Mouse (Mus musculus) liver, embryonic 13.5 days (tissue): Measurements from ENCODE around the gene Usp5. TPM values are rescaled to one million over a fixed set of nuclear protein-coding genes. Genes with fewer than 3 reads are reported as not detected.

Experiments
- ATAC-seq: fragments of 200-750 bp; cut with Nextera tagmentation; 2 replicates; pipeline ENCODE4 v1.8.0; 2017; ENCODE audit warnings: low read depth, mild to moderate bottlenecking, moderate number of reproducible peaks, moderate library complexity
- DNase-seq: peaks from one replicate; pipeline ENCODE4 v3.0.0; 2022
- H3K27ac ChIP-seq: fragments of 300-500 bp; sonication (generic); 2 replicates; pipeline ENCODE4 v1.5.1; 2015; ENCODE audit warnings: moderate library complexity, mild to moderate bottlenecking, inconsistent platforms
- H3K27me3 ChIP-seq: fragments of 300-500 bp; sonication (generic); 2 replicates; pipeline ENCODE4 v1.6.1; 2015; ENCODE audit warnings: mild to moderate bottlenecking, inconsistent platforms
- H3K36me3 ChIP-seq: fragments of 300-500 bp; sonication (generic); 2 replicates; pipeline ENCODE4 v1.6.1; 2015; ENCODE audit warnings: mild to moderate bottlenecking, inconsistent platforms
- H3K4me1 ChIP-seq: fragments of 300-500 bp; sonication (generic); replicated peaks from 2 replicates; pipeline ENCODE4 v1.6.1; 2015; ENCODE audit warnings: inconsistent platforms
- H3K4me2 ChIP-seq: fragments of 300-500 bp; sonication (generic); 2 replicates; pipeline ENCODE4 v1.6.1; 2015; ENCODE audit warnings: inconsistent platforms, mild to moderate bottlenecking, moderate library complexity
- H3K4me3 ChIP-seq: fragments of 300-500 bp; sonication (generic); replicated peaks from 2 replicates; pipeline ENCODE4 v1.5.1; 2015; ENCODE audit warnings: mild to moderate bottlenecking, inconsistent platforms
- H3K9ac ChIP-seq: fragments of 300-500 bp; sonication (generic); 2 replicates; pipeline ENCODE4 v1.6.1; 2015; ENCODE audit warnings: mild to moderate bottlenecking, inconsistent platforms
- H3K9me3 ChIP-seq: fragments of 300-500 bp; sonication (generic); replicated peaks from 2 replicates; pipeline ENCODE4 v1.6.1; 2016; ENCODE audit warnings: inconsistent platforms
- WGBS: fragments of 180-500 bp; shearing (Covaris S2); methylation state at CpG from one replicate; pipeline ENCODE4 v1.1.7; 2015; ENCODE audit not compliant: insufficient replicate concordance; 5-methylcytosine and 5-hydroxymethylcytosine counted together
- polyA plus RNA-seq: library from polyadenylated mRNA; unstranded; fragments of >200 nt; fragmentation: Nextera tagmentation; extraction: Ambion mirVana; gene quantifications from 2 replicates; pipeline ENCODE4 v1.2.1, GENCODE M21; 2015

The Usp5 gene
- polyA plus RNA-seq, result 63.5 and 67.5 TPM in 2 replicates

GRCm38 (mm10) chr6:124828868-124829798 lies at the start of gene Usp5, which contains the start of gene Cdca3:
Gene Usp5 (minus strand): TSS chr6:124829484.
Gene Cdca3 (plus strand): TSS chr6:124829547.
- no peaks in the 10 kb centered on the region for H3K27me3 ChIP-seq
- ATAC-seq (peak; percentile 87), DNase-seq (peak; percentile 99)
- peak within 1 kb of the TSS; percentile 98 for H3K4me3 ChIP-seq
- peak within 1 kb of the TSS; percentile 91 for H3K27ac ChIP-seq
- H3K4me2 ChIP-seq, result peak within 1 kb of the TSS; percentile 92
- under 1% methylated on average over 55 of the region's 55 CpGs for whole genome bisulfite sequencing
- H3K9ac ChIP-seq, result peak within 1 kb of the TSS; percentile 97
- H3K4me1 ChIP-seq, result peaks cover 43% of the 10 kb centered on the region
- H3K9me3 ChIP-seq, result no peaks in the 10 kb centered on the region
- peaks cover 58% of the 10 kb centered on the region for H3K36me3 ChIP-seq

DNA sequence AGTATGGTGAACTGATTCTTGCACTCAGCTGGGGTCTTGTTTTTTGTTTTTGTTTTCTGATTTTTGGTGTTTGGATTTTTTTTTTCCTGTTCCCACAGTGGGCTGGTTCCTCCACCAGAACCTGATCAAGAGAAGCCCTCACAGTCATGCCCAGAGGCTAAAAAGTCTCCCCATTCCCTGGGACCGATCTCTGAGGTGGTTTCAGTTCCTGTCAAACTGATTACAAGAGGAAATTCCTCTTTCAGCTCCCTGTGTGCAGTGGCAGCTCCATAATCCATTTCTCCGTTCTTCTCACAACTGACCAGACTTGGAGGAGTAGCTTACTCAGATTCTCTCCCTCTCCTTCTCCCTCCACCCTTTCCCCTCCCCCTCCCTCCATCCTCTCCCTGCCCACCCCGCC lies 45.1 kb upstream of the Usp5 start:
- Histone ChIP-seq H3K4me1 (no peaks in the 10 kb centered on the region), H3K4me3 (no peak overlapping the region), H3K36me3 (no peaks in the 10 kb centered on the region), H3K9me3 (no peaks in the 10 kb centered on the region), H3K9ac (no peak overlapping the region), H3K27me3 (no peaks in the 10 kb centered on the region), H3K4me2 (no peak overlapping the region), H3K27ac (no peak overlapping the region)
- WGBS, result 24% methylated on average over 2 of the region's 3 CpGs
- ATAC-seq (no peak), DNase-seq (no peak)

GRCm38 (mm10) chr6:124866560-124866959 lies 37.3 kb upstream of the Usp5 start:
- ATAC-seq, result no peak
- Histone ChIP-seq H3K9ac (no peak overlapping the region), H3K4me3 (no peak overlapping the region), H3K4me1 (peaks cover 13% of the 10 kb centered on the region), H3K27me3 (peaks cover 59% of the 10 kb centered on the region), H3K4me2 (no peak overlapping the region), H3K9me3 (no peaks in the 10 kb centered on the region), H3K27ac (no peak overlapping the region), H3K36me3 (no peaks in the 10 kb centered on the region)
- WGBS, result 56% methylated on average over 6 of the region's 7 CpGs
- DNase-seq, result no peak

- no peaks in the 10 kb centered on the region for H3K36me3 ChIP-seq
- ATAC-seq (no peak), DNase-seq (no peak)
- no peak overlapping the region for H3K4me2 ChIP-seq
- H3K4me1 ChIP-seq, result peaks cover 13% of the 10 kb centered on the region
- no peaks in the 10 kb centered on the region for H3K9me3 ChIP-seq
- H3K27ac ChIP-seq, result no peak overlapping the region
- no peak overlapping the region for H3K4me3 ChIP-seq
- peaks cover 66% of the 10 kb centered on the region for H3K27me3 ChIP-seq
- no peak overlapping the region for H3K9ac ChIP-seq
- 67% methylated on average over 18 of the region's 18 CpGs for WGBS
Measured at GRCm38 (mm10) chr6:124865766-124866362, 36.6 kb upstream of the Usp5 start.

DNA sequence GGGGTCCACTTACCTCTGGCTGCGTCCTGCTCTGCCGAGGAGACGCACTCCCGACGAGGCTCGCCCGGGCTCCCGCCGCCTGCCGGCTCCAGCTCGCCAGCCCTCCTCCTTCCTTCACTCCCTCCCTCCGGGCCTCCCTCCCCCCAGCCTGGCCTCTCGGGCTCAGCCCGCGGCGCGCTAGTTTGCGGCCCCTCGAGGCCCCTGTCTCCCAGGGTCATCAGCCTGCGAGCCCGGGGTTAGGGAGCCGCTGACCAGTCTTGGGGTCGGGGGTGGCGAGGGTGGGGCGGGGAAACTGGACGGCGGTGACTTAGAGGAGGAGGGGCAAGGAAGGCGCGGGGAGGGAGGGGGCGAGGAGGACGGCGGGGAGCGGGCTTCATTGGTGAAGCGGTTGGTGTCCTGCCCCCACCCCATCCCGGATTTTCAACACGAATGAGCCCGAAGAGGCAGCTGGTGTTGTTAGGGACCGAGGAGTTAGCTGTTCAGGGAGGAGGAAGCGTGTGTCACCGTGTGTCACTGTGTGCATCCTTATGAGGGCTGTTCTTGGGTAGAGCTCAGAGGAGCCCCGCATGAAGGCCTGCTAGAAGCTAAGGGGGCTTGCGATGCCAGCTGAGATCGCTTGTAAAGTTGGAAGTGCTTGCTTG lies 34.5 kb upstream of the Usp5 start, which contains the start of gene Gpr162:
Gene Gpr162 (minus strand): TSS at position 326 of the 641 bp plus-strand sequence.
- Histone ChIP-seq H3K9me3 (no peaks in the 10 kb centered on the region), H3K4me2 (peak within 1 kb of the TSS; percentile 64), H3K4me1 (peaks cover 13% of the 10 kb centered on the region), H3K36me3 (no peaks in the 10 kb centered on the region), H3K9ac (no peak within 1 kb of the TSS), H3K4me3 (peak within 1 kb of the TSS; percentile 48), H3K27ac (no peak within 1 kb of the TSS), H3K27me3 (peaks cover 87% of the 10 kb centered on the region)
- ATAC-seq (no peak), DNase-seq (peak; percentile 17)
- WGBS, result 1% methylated on average over 34 of the region's 43 CpGs

DNA sequence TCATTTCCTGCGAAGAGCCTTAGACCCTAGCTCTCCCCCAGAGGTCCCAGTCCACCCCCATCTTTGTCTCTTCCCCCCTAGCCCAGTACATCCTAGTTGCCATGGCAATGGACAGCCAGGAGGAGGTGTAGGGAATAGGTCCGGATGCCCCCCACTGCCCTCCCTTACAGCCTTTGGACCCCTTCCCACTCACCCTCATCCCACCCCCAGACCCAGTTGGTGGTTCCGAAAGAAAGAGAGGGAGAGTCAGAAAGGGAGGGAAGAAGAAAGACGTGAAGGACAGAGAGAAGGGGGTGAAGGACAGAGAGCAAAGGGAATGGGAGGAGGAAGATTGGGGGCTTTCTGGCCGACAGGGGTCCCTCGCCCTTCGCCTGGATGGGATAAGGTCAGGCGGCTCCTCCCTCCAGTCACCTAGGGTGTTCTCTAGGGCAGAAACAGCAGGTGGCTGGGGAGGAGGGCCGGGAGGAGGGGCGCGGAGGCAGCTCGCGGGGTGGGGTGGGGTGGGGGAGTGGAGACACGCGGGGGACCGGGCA lies 33.9 kb upstream of the Usp5 start:
- Histone ChIP-seq H3K9ac (no peak overlapping the region), H3K9me3 (no peaks in the 10 kb centered on the region), H3K36me3 (no peaks in the 10 kb centered on the region), H3K4me1 (peaks cover 13% of the 10 kb centered on the region), H3K4me2 (peak overlapping the region; percentile 64), H3K27me3 (peaks cover 93% of the 10 kb centered on the region), H3K27ac (no peak overlapping the region), H3K4me3 (peak overlapping the region; percentile 48)
- no peak for DNase-seq
- ATAC-seq, result no peak
- WGBS, result 1% methylated on average over 13 of the region's 16 CpGs

DNA sequence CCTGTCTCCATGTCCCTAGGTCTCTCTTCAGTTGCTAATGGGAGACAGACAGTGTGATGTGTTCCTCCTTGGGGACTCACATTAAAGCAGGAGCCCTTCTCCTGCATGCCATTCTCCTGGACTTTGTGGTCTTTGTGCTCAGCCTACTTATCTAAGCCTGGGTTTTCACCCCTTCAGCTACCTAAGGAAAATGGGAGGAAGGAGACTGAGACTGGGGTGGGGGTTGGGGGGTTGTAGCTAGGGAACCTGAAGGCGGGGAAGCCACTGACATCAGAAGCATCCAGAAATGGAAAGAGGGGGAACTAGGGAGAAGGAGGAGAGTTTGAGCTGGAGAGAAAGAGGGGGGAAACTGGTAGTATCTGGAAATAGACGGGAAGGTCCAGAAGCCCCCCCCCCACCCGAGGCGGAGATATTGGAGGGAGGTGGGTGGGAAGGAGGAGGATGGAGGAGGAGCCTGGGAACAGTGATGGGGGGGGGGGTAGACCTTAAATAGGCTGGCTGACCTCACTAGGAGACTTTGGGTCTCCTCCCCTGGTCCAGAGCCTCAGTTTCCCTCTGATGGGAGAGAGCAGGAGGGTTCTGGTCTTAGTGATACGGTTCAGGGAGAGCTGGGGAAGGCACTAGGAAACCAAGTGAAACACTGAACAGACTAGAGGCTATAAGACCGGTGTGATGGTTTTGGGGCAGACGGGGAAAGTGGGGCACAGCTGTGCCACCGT lies 33.3 kb upstream of the Usp5 start:
- ATAC-seq (no peak), DNase-seq (no peak)
- Histone ChIP-seq H3K4me3 (no peak overlapping the region), H3K4me1 (peaks cover 13% of the 10 kb centered on the region), H3K27ac (no peak overlapping the region), H3K27me3 (peaks cover 96% of the 10 kb centered on the region), H3K4me2 (0 out of 2 replicates have a peak overlapping the region, but pooled peaks have one; percentile 64), H3K36me3 (no peaks in the 10 kb centered on the region), H3K9me3 (no peaks in the 10 kb centered on the region), H3K9ac (no peak overlapping the region)
- 10% methylated on average over 8 of the region's 8 CpGs for WGBS

- WGBS, result 25% methylated on average over 3 of the region's 3 CpGs
- DNase-seq (no peak), ATAC-seq (no peak)
- H3K9me3 ChIP-seq, result no peaks in the 10 kb centered on the region
- peaks cover 98% of the 10 kb centered on the region for H3K27me3 ChIP-seq
- no peak overlapping the region for H3K9ac ChIP-seq
- H3K36me3 ChIP-seq, result no peaks in the 10 kb centered on the region
- peaks cover 17% of the 10 kb centered on the region for H3K4me1 ChIP-seq
- H3K4me2 ChIP-seq, result no peak overlapping the region
- no peak overlapping the region for H3K27ac ChIP-seq
- H3K4me3 ChIP-seq, result no peak overlapping the region
Measured at GRCm38 (mm10) chr6:124861802-124862201, 32.5 kb upstream of the Usp5 start.

DNA sequence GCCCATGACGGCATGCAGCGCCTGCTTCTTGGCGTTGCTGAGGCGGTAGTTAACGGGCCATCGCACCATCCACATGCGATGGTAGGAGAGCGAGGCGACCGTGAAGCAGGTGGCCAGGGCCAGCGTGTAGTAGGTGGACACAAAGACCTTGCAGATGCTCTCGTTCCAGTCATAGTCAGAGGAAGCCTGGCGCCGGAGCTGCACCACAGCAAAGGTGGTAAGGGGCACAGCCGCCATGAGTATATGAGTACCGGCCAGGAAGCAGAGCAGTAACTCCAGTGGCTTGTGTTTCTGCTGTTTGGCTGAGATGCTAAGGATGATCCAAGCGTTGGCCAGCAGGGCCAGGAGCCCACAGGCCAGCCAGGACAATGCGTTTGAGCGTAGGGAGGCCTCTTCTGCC lies 32.0 kb upstream of the Usp5 start:
- Histone ChIP-seq H3K27ac (no peak overlapping the region), H3K4me1 (peaks cover 22% of the 10 kb centered on the region), H3K9ac (no peak overlapping the region), H3K4me2 (no peak overlapping the region), H3K9me3 (no peaks in the 10 kb centered on the region), H3K4me3 (no peak overlapping the region), H3K27me3 (peaks cover 100% of the 10 kb centered on the region), H3K36me3 (no peaks in the 10 kb centered on the region)
- 74% methylated on average over 19 of the region's 19 CpGs for WGBS
- no peak for ATAC-seq
- no peak for DNase-seq

DNA sequence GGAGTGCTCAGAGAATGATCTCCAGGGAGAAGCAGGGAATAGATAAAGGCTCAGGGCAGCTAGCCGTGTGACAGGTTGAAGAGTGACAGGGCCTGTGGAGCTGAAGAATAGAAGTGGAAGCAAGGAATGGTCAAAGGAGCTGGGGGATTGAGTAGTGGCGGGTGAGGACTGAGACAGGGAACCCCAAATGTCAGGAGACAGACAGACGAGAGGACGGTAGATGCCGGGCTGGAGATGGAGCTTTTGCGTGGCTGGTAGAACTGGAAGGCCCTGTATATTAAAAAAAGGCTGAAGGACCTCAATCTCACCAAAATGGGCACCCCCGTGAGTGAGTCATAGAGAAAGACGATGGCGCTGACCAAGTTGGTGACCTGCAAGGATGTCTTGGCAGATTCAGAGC lies 31.2 kb upstream of the Usp5 start:
- WGBS, result 75% methylated on average over 9 of the region's 9 CpGs
- Histone ChIP-seq H3K4me3 (no peak overlapping the region), H3K4me2 (no peak overlapping the region), H3K27ac (no peak overlapping the region), H3K27me3 (peaks cover 100% of the 10 kb centered on the region), H3K4me1 (peaks cover 22% of the 10 kb centered on the region), H3K9me3 (no peaks in the 10 kb centered on the region), H3K36me3 (no peaks in the 10 kb centered on the region), H3K9ac (no peak overlapping the region)
- ATAC-seq, result no peak
- DNase-seq, result no peak
